Mouse (Mus musculus): Measurements from ENCODE around the gene Alk.

Gene Alk

GRCm38 (mm10) chr17:72265171-72266022, 339.0 kb downstream of the Alk start:
- in situ Hi-C loops (cut with MboI, MseI) = no loop called here

GRCm38 (mm10) chr17:72253411-72253810, 351.0 kb downstream of the Alk start:
- in situ Hi-C loops (cut with MboI, MseI) = no loop called here

GRCm38 (mm10) chr17:72251554-72251953, 352.9 kb downstream of the Alk start:
- in situ Hi-C loops (cut with MboI, MseI) = no loop called here

GRCm38 (mm10) chr17:72250482-72251405, 353.7 kb downstream of the Alk start:
- in situ Hi-C loops (cut with MboI, MseI) = no loop called here

GRCm38 (mm10) chr17:72242036-72242435, 362.4 kb downstream of the Alk start:
- in situ Hi-C loops (cut with MboI, MseI) = no loop called here

- in situ Hi-C loops (cut with MboI, MseI) = no loop called here
These were observed 367.1 kb downstream of the Alk start for GRCm38 (mm10) chr17:72237315-72237714.

GRCm38 (mm10) chr17:72230891-72231290, 373.5 kb downstream of the Alk start:
- in situ Hi-C loops (cut with MboI, MseI) = no loop called here

GRCm38 (mm10) chr17:72218816-72219215, 385.6 kb downstream of the Alk start:
- in situ Hi-C loops (cut with MboI, MseI) = no loop called here

- in situ Hi-C loops (cut with MboI, MseI) = no loop called here
These were observed 406.9 kb downstream of the Alk start for GRCm38 (mm10) chr17:72197576-72197975.

- in situ Hi-C loops (cut with MboI, MseI) = no loop called here
These were observed 409.3 kb downstream of the Alk start for GRCm38 (mm10) chr17:72194976-72195650.

GRCm38 (mm10) chr17:72190536-72190935, 413.9 kb downstream of the Alk start:
- in situ Hi-C loops (cut with MboI, MseI) = no loop called here

GRCm38 (mm10) chr17:72187026-72187425, 417.4 kb downstream of the Alk start:
- in situ Hi-C loops (cut with MboI, MseI) = no loop called here

- in situ Hi-C loops (cut with MboI, MseI) = no loop called here
These were observed 422.0 kb downstream of the Alk start for GRCm38 (mm10) chr17:72182414-72182813.

- in situ Hi-C loops (cut with MboI, MseI) = no loop called here
These were observed 424.2 kb downstream of the Alk start for GRCm38 (mm10) chr17:72180200-72180599.

- in situ Hi-C loops (cut with MboI, MseI) = no loop called here
These were observed 424.7 kb downstream of the Alk start for GRCm38 (mm10) chr17:72179722-72180140.

- in situ Hi-C loops (cut with MboI, MseI) = no loop called here
These were observed 430.6 kb downstream of the Alk start for GRCm38 (mm10) chr17:72173778-72174177.

GRCm38 (mm10) chr17:72168152-72168551, 436.3 kb downstream of the Alk start:
- in situ Hi-C loops (cut with MboI, MseI) = no loop called here

- in situ Hi-C loops (cut with MboI, MseI) = no loop called here
These were observed 445.5 kb downstream of the Alk start for GRCm38 (mm10) chr17:72158857-72159385.

GRCm38 (mm10) chr17:72157830-72158629, 446.4 kb downstream of the Alk start:
- in situ Hi-C loops (cut with MboI, MseI) = no loop called here

GRCm38 (mm10) chr17:72153038-72153437, 451.4 kb downstream of the Alk start:
- in situ Hi-C loops (cut with MboI, MseI) = no loop called here

Measured in regulatory T cell (primary cell).